Mouse (Mus musculus) G1E (cell line): ENCODE results near the gene Nebl. TPM values are rescaled to one million over a fixed set of nuclear protein-coding genes. Genes with fewer than 3 reads are reported as not detected.

Source experiments
- ATAC-seq: 2 replicates; pipeline ENCODE4 v1.8.0; 2016; ENCODE audit warnings: mild to moderate bottlenecking; ENCODE audit not compliant: insufficient number of reproducible peaks, poor library complexity, low FRiP score, severe bottlenecking; ENCODE audit errors: extremely low read depth
- DNase-seq: peaks from one replicate; pipeline ENCODE4 v3.0.0; 2012; ENCODE audit warnings: low spot score
- H3K27me3 ChIP-seq: 2 replicates; pipeline ENCODE4 v1.6.1; 2012; ENCODE audit warnings: mild to moderate bottlenecking, low read length, inconsistent platforms; ENCODE audit not compliant: insufficient read depth
- H3K36me3 ChIP-seq: replicated peaks from 2 replicates; pipeline ENCODE3; 2012; ENCODE audit warnings: mild to moderate bottlenecking, inconsistent platforms
- H3K4me1 ChIP-seq: 2 replicates; pipeline ENCODE4 v1.6.1; 2012; ENCODE audit warnings: low read depth, low read length, inconsistent platforms, mixed read lengths; ENCODE audit not compliant: insufficient read depth
- H3K4me3 ChIP-seq: 2 replicates; pipeline ENCODE4 v1.5.1; 2012; ENCODE audit warnings: low read depth, mild to moderate bottlenecking, inconsistent platforms, low read length, moderate library complexity, mixed read lengths
- H3K9me3 ChIP-seq: replicated peaks from 2 replicates; pipeline ENCODE4 v1.6.1; 2012; ENCODE audit warnings: inconsistent platforms
- CTCF ChIP-seq: IDR thresholded peaks from 2 replicates; pipeline ENCODE4 v1.5.1; 2012; ENCODE audit warnings: low read depth, low read length, inconsistent platforms, mixed read lengths
- GATA1 ChIP-seq: IDR thresholded peaks from 2 replicates; pipeline ENCODE4 v1.6.1; 2012; ENCODE audit warnings: borderline replicate concordance, low read length, inconsistent platforms, mixed read lengths
- GATA2 ChIP-seq: IDR thresholded peaks from 2 replicates; pipeline ENCODE4 v1.6.1; 2012; ENCODE audit warnings: low read depth, low read length, inconsistent platforms, borderline replicate concordance
- POLR2AphosphoS5 ChIP-seq: IDR thresholded peaks from 2 replicates; pipeline ENCODE4 v1.6.1; 2012; ENCODE audit warnings: low read depth, low read length, inconsistent platforms; ENCODE audit not compliant: insufficient replicate concordance
- TAL1 ChIP-seq: conservative IDR thresholded peaks from 2 replicates; pipeline ENCODE4 v1.6.1; 2012; ENCODE audit warnings: low read depth, low read length, inconsistent platforms, mixed read lengths
- polyA plus RNA-seq: library from polyadenylated mRNA; stranded (reverse); fragments of >175 nt; gene quantifications from 2 replicates; pipeline ENCODE4 v1.2.3, GENCODE M21; 2012
- total RNA-seq, 2 experiments: library from RNA; stranded (forward) in 1 of 2; stranded (reverse) in 1 of 2; fragments of 200-1000 nt in 1 of 2; fragments of >200 nt in 1 of 2; fragmentation: Nextera tagmentation in 1 of 2; gene quantifications; 2 replicates each; pipeline ENCODE4 v1.2.3; 2014 to 2017

Gene Nebl
- total and polyA plus RNA-seq, 3 experiments: 0.79 to 21.8 (median 6.8) TPM

- TF ChIP-seq TAL1 (no peak), GATA2 (no peak), CTCF (no peak), POLR2AphosphoS5 (no peak)
- DNase-seq: no peak
- no peaks in the 10 kb centered on the region for H3K4me1 ChIP-seq
- ATAC-seq: no peak
- H3K27me3 ChIP-seq: no peaks in the 10 kb centered on the region
- H3K4me3 ChIP-seq: no peak overlapping the region
- H3K9me3 ChIP-seq: no peaks in the 10 kb centered on the region
- no peaks in the 10 kb centered on the region for H3K36me3 ChIP-seq
These were observed 192.8 kb downstream of the Nebl start for GRCm38 (mm10) chr2:17538493-17538892.

GRCm38 (mm10) chr2:17531355-17532105, 199.7 kb downstream of the Nebl start:
- H3K27me3 ChIP-seq: peaks cover 4% of the 10 kb centered on the region; the same call in 1 of the 2 replicates
- H3K4me1 ChIP-seq: no peaks in the 10 kb centered on the region
- H3K4me3 ChIP-seq: no peak overlapping the region
- no peaks in the 10 kb centered on the region for H3K9me3 ChIP-seq
- no peak for DNase-seq
- TF ChIP-seq POLR2AphosphoS5: no peak
- no peak for ATAC-seq
- H3K36me3 ChIP-seq: no peaks in the 10 kb centered on the region

GRCm38 (mm10) chr2:17525739-17526526, 205.3 kb downstream of the Nebl start:
- ATAC-seq (no peak), DNase-seq (no peak)
- Histone ChIP-seq H3K36me3 (no peaks in the 10 kb centered on the region), H3K4me1 (no peaks in the 10 kb centered on the region), H3K4me3 (no peak overlapping the region), H3K27me3 (no peaks in the 10 kb centered on the region), H3K9me3 (no peaks in the 10 kb centered on the region)
- no peak for TF ChIP-seq POLR2AphosphoS5
- no peak for TF ChIP-seq CTCF
- no peak for TF ChIP-seq GATA2

DNA sequence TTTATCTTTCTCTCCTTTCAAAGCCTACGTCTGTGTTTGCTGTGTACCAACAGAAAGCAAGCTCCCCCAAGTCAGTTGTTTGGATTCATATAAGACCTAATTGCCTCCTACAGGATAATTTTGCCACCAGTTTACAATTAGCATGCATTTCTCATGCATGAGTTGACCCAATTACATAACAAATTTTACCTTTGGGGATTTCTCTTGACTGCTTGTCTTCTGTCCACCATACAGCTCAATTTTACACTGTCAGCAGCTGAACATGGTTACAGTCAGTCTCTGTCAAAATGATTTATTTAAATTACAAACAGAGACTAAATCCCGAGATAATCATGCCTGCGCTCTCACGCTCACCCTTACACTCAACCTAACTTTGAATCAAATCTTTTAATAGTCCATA, 206.1 kb downstream of the Nebl start:
- Histone ChIP-seq H3K4me3 (no peak overlapping the region), H3K4me1 (no peaks in the 10 kb centered on the region), H3K9me3 (no peaks in the 10 kb centered on the region), H3K36me3 (no peaks in the 10 kb centered on the region), H3K27me3 (no peaks in the 10 kb centered on the region)
- no peak for DNase-seq
- ATAC-seq: no peak
- no peak for TF ChIP-seq TAL1
- TF ChIP-seq GATA1: no peak
- TF ChIP-seq CTCF: no peak
- TF ChIP-seq GATA2: no peak
- TF ChIP-seq POLR2AphosphoS5: no peak

DNA sequence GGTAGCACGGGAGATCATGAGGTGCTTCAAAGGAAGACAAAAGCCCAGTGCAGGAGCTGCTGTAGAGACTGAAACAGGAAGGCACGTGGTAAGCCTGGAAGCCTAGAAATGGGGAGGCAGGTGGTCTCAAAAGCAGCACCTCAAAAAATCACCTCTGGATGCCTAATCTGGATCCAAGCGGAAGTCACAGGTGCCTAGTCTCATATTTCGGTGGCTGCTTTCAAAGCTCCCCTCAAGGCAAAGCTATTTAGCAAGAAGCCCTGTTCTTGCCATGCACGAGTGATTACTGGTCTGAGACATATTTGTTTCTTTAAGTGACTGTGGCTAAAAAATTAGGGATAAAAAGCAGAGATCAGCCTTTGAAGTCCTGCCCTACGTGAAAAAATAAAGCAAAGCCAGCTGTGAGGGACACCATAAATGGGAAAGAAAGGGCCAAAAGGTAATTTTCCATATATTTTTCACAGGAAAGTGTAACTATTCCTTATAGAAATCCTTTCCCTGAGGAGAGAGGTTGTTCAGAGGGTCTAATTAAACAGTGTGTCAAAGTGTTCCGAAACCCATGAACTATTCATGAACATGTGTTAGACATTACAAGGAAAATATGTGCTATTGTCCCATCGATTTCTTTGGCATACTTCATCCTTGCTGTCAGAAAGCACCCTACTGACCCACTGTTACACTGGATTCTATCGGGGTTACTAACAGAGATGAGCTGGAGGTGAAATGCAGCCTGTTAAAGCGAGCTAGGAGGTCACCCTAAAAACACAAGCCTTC, 206.9 kb downstream of the Nebl start:
- ATAC-seq (no peak), DNase-seq (no peak)
- Histone ChIP-seq H3K27me3 (no peaks in the 10 kb centered on the region), H3K9me3 (no peaks in the 10 kb centered on the region), H3K36me3 (no peaks in the 10 kb centered on the region), H3K4me3 (no peak overlapping the region), H3K4me1 (no peaks in the 10 kb centered on the region)
- TF ChIP-seq POLR2AphosphoS5 (no peak), GATA1 (no peak), GATA2 (no peak), TAL1 (no peak), CTCF (no peak)

- TF ChIP-seq TAL1 (no peak), POLR2AphosphoS5 (no peak), GATA2 (no peak), GATA1 (no peak), CTCF (no peak)
- Histone ChIP-seq H3K4me1 (no peaks in the 10 kb centered on the region), H3K4me3 (no peak overlapping the region), H3K27me3 (no peaks in the 10 kb centered on the region), H3K36me3 (no peaks in the 10 kb centered on the region), H3K9me3 (no peaks in the 10 kb centered on the region)
- ATAC-seq: no peak
- no peak for DNase-seq
These were observed 207.5 kb downstream of the Nebl start for GRCm38 (mm10) chr2:17523791-17524190.
